Mouse (Mus musculus): ENCODE results near the gene Zfp335. TPM values are rescaled to one million over a fixed set of nuclear protein-coding genes. Genes with fewer than 3 reads are reported as not detected.

Gene Zfp335
- total and polyA plus RNA-seq, 3 experiments: 5.2 to 16.5 (median 12.0) TPM

GRCm38 (mm10) chr2:164885788-164886187 is 25.8 kb downstream of the Zfp335 start:
- no peak overlapping the region for H3K4me2 ChIP-seq (ENCODE audit: insufficient read depth, low read depth, poor library complexity, severe bottlenecking)
- no peak for DNase-seq (ENCODE audit: extremely low read depth)
- peaks cover 4 to 24% of the 10 kb centered on the region in 2 experiments for H3K4me1 ChIP-seq (ENCODE audit: control insufficient read depth in 1 of 2, insufficient read depth in 2 of 2)
- in situ Hi-C loops (cut with MboI; ENCODE audit: low pct_ligation_motif_present, low pct_unique_long_range_greater_than_20kb, low sequenced_read_pairs): no loop called here
- no peaks in the 10 kb centered on the region for H3K27me3 ChIP-seq (replicated peaks)
- H3K4me3 ChIP-seq (replicated peaks in 1 of 3; ENCODE audit: low read depth in 2 of 3, low read length in 2 of 3, poor library complexity in 1 of 3): no peak overlapping the region
- H3K9me3 ChIP-seq (replicated peaks; ENCODE audit: low read length): no peaks in the 10 kb centered on the region
- H3K27ac ChIP-seq (ENCODE audit: insufficient read depth, low read depth): no peak overlapping the region
- TF ChIP-seq EP300 (IDR thresholded peaks at IDR 0.05; ENCODE audit: low read length) (no peak), USF2 (conservative IDR thresholded peaks at IDR 0.05; ENCODE audit: low read depth, low read length) (no peak), SIN3A (IDR thresholded peaks at IDR 0.05; ENCODE audit: low read length) (no peak), NRF1 (IDR thresholded peaks at IDR 0.05; ENCODE audit: low read depth, low read length) (no peak), MAZ (IDR thresholded peaks at IDR 0.05; ENCODE audit: low read depth, low read length) (no peak), UBTF (IDR thresholded peaks at IDR 0.05; ENCODE audit: low read depth, low read length) (no peak), ELF1 (IDR thresholded peaks at IDR 0.05; ENCODE audit: low read depth, low read length) (no peak), TBP (conservative IDR thresholded peaks at IDR 0.05; ENCODE audit: low read depth, low read length) (no peak), E2F4 (IDR thresholded peaks at IDR 0.05; ENCODE audit: insufficient replicate concordance, low read depth, low read length) (no peak), MAFK (IDR thresholded peaks at IDR 0.05; ENCODE audit: insufficient replicate concordance, low read length) (no peak), JUND (conservative IDR thresholded peaks at IDR 0.05; ENCODE audit: low read depth, low read length) (no peak), TCF12 (IDR thresholded peaks at IDR 0.05; ENCODE audit: low read depth, low read length) (no peak), ZMIZ1 (IDR thresholded peaks at IDR 0.05; ENCODE audit: low read depth, low read length) (no peak), USF1 (IDR thresholded peaks at IDR 0.05; ENCODE audit: low read depth, low read length) (no peak), CHD1 (IDR thresholded peaks at IDR 0.05; ENCODE audit: low read depth, low read length) (no peak), GABPA (IDR thresholded peaks at IDR 0.05; ENCODE audit: insufficient replicate concordance, low read depth, low read length) (no peak)
- H3K9ac ChIP-seq (ENCODE audit: insufficient read depth, low read depth): no peak overlapping the region
- peaks cover 75 to 80% of the 10 kb centered on the region in 2 experiments for H3K36me3 ChIP-seq (replicated peaks in 1 of 2; ENCODE audit: control insufficient read depth in 1 of 2, insufficient read depth in 1 of 2, low read length in 1 of 2)
- peaks cover 10% of the 10 kb centered on the region for H3K79me2 ChIP-seq (replicated peaks; ENCODE audit: control insufficient read depth, extremely low read depth, insufficient read depth, poor library complexity, severe bottlenecking)
- dilution Hi-C loops (cut with MboI; ENCODE audit: extremely low pct_ligation_motif_present, extremely low pct_unique_long_range_greater_than_20kb, low sequenced_read_pairs): no loop called here

DNA sequence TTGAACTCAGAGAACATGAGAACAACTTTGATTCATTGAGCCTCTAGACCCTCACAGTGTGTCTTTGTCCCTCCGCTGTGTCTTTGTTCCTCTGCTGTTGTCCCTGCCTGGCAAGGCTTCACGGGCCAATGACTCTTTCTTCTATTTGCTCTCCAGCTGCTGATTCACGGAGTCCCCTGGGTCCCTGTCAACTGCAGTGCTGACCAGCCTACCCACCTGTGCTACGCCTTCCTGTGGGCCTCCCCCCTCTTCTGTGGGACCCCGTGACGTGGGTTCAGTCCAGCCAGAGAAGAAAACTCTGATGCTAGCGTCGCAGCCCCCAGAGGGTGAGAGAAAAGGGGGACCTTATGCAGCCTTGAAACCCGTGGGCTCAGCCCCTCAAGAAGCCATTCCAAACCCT is 28.9 kb downstream of the Zfp335 start:
- H3K36me3 ChIP-seq (replicated peaks in 1 of 2; ENCODE audit: control insufficient read depth in 1 of 2, insufficient read depth in 1 of 2, low read length in 1 of 2): peaks cover 43 to 48% of the 10 kb centered on the region in 2 experiments
- H3K4me2 ChIP-seq (ENCODE audit: insufficient read depth, low read depth, poor library complexity, severe bottlenecking): no peak overlapping the region
- in situ Hi-C loops (cut with MboI; ENCODE audit: low pct_ligation_motif_present, low pct_unique_long_range_greater_than_20kb, low sequenced_read_pairs) (no loop called here), dilution Hi-C loops (cut with MboI; ENCODE audit: extremely low pct_ligation_motif_present, extremely low pct_unique_long_range_greater_than_20kb, low sequenced_read_pairs) (no loop called here)
- no peak for TF ChIP-seq USF2 (conservative IDR thresholded peaks at IDR 0.05; ENCODE audit: low read depth, low read length)
- no peak for TF ChIP-seq NELFE (IDR thresholded peaks at IDR 0.05; ENCODE audit: low read depth, low read length)
- TF ChIP-seq GABPA (IDR thresholded peaks at IDR 0.05; ENCODE audit: insufficient replicate concordance, low read depth, low read length): no peak
- peak; percentile 57; the same call in 1 of the 2 replicates for TF ChIP-seq ETS1 (conservative IDR thresholded peaks at IDR 0.05; ENCODE audit: low read depth, low read length)
- no peak for TF ChIP-seq ELF1 (IDR thresholded peaks at IDR 0.05; ENCODE audit: low read depth, low read length)
- TF ChIP-seq MXI1 (IDR thresholded peaks at IDR 0.05; ENCODE audit: low read depth, low read length): no peak
- TF ChIP-seq JUN (IDR thresholded peaks at IDR 0.05; ENCODE audit: insufficient read depth, low read depth, low read length): no peak
- no peak for TF ChIP-seq TBP (conservative IDR thresholded peaks at IDR 0.05; ENCODE audit: low read depth, low read length)
- TF ChIP-seq MYC (IDR thresholded peaks at IDR 0.05; ENCODE audit: low read depth, low read length): no peak
- TF ChIP-seq NRF1 (IDR thresholded peaks at IDR 0.05; ENCODE audit: low read depth, low read length): no peak
- TF ChIP-seq POLR2AphosphoS2 (IDR thresholded peaks at IDR 0.05; ENCODE audit: low read depth, low read length): no peak; the same call in 1 of the 2 replicates
- TF ChIP-seq TCF12 (IDR thresholded peaks at IDR 0.05; ENCODE audit: low read depth, low read length): peak; percentile 41; the same call in 1 of the 2 replicates
- no peak for TF ChIP-seq IRF4 (IDR thresholded peaks at IDR 0.05; ENCODE audit: low read depth, low read length)
- TF ChIP-seq ZMIZ1 (IDR thresholded peaks at IDR 0.05; ENCODE audit: low read depth, low read length): no peak
- TF ChIP-seq RCOR1 (conservative IDR thresholded peaks at IDR 0.05; ENCODE audit: low read depth, low read length): no peak
- TF ChIP-seq MAFK (IDR thresholded peaks at IDR 0.05; ENCODE audit: insufficient replicate concordance, low read length): no peak
- TF ChIP-seq EP300 (IDR thresholded peaks at IDR 0.05; ENCODE audit: low read length): peak; percentile 24; the same call in 1 of the 2 replicates
- TF ChIP-seq USF1 (IDR thresholded peaks at IDR 0.05; ENCODE audit: low read depth, low read length): no peak
- TF ChIP-seq E2F4 (IDR thresholded peaks at IDR 0.05; ENCODE audit: insufficient replicate concordance, low read depth, low read length): no peak
- no peak for TF ChIP-seq CHD1 (IDR thresholded peaks at IDR 0.05; ENCODE audit: low read depth, low read length)
- peak; percentile 57; the same call in 1 of the 2 replicates for TF ChIP-seq SIN3A (IDR thresholded peaks at IDR 0.05; ENCODE audit: low read length)
- TF ChIP-seq ZNF384 (IDR thresholded peaks at IDR 0.05; ENCODE audit: low read depth, low read length): no peak
- no peak for TF ChIP-seq POLR2A (IDR thresholded peaks at IDR 0.05; ENCODE audit: low read depth, low read length)
- TF ChIP-seq ZKSCAN1 (IDR thresholded peaks at IDR 0.05; ENCODE audit: borderline replicate concordance, low read depth, low read length): no peak
- H3K27ac ChIP-seq (ENCODE audit: insufficient read depth, low read depth): no peak overlapping the region
- H3K9ac ChIP-seq (ENCODE audit: insufficient read depth, low read depth): no peak overlapping the region
- no peaks in the 10 kb centered on the region for H3K27me3 ChIP-seq (replicated peaks)
- DNase-seq (ENCODE audit: extremely low read depth): peak; percentile 74
- H3K4me3 ChIP-seq (replicated peaks in 1 of 3; ENCODE audit: low read depth in 2 of 3, low read length in 2 of 3, poor library complexity in 1 of 3): no peak overlapping the region
- peaks cover 4 to 33% of the 10 kb centered on the region in 2 experiments for H3K4me1 ChIP-seq (ENCODE audit: control insufficient read depth in 1 of 2, insufficient read depth in 2 of 2)
- H3K79me2 ChIP-seq (replicated peaks; ENCODE audit: control insufficient read depth, extremely low read depth, insufficient read depth, poor library complexity, severe bottlenecking): peaks cover 18% of the 10 kb centered on the region
- no peaks in the 10 kb centered on the region for H3K9me3 ChIP-seq (replicated peaks; ENCODE audit: low read length)
